Mouse (Mus musculus) MEL (cell line): Measurements from ENCODE around the gene Rims1. TPM values are rescaled to one million over a fixed set of nuclear protein-coding genes. Genes with fewer than 3 reads are reported as not detected.

ENCODE experiments used
- DNase-seq: peaks from one replicate; pipeline ENCODE4 v3.0.0; 2011; ENCODE audit warnings: low read depth, low spot score
- H3K27ac ChIP-seq: 2 replicates; pipeline ENCODE4 v1.5.1; 2012; ENCODE audit warnings: low read depth, mild to moderate bottlenecking, control low read depth, low read length, moderate library complexity; ENCODE audit not compliant: control insufficient read depth
- H3K27me3 ChIP-seq, 2 experiments: fragments of 150-350 bp in 1 of 2; sonication (generic) in 1 of 2; 2 replicates each; pipeline ENCODE4 v1.6.1; 2012; ENCODE audit warnings: low read length in 2 of 2, mild to moderate bottlenecking in 2 of 2, improper control_type of control experiment in 1 of 2, moderate library complexity in 1 of 2; ENCODE audit not compliant: insufficient read depth in 2 of 2, control insufficient read depth in 1 of 2
- H3K36me3 ChIP-seq, 2 experiments: 2 replicates each; pipeline ENCODE4 v1.6.1; 2012 to 2014; ENCODE audit warnings: low read length in 2 of 2, improper control_type of control experiment in 1 of 2, inconsistent platforms in 1 of 2, mild to moderate bottlenecking in 1 of 2; ENCODE audit not compliant: insufficient read depth in 2 of 2, control insufficient read depth in 1 of 2
- H3K4me1 ChIP-seq, 2 experiments: fragments of 150-350 bp in 1 of 2; sonication (generic) in 1 of 2; 2 replicates each; pipeline ENCODE4 v1.6.1; 2012; ENCODE audit warnings: low read length in 2 of 2, improper control_type of control experiment in 1 of 2, mild to moderate bottlenecking in 1 of 2; ENCODE audit not compliant: insufficient read depth in 2 of 2, control insufficient read depth in 1 of 2
- H3K4me3 ChIP-seq, 2 experiments: fragments of 150-350 bp in 1 of 2; sonication (generic) in 1 of 2; 2 replicates each; pipeline ENCODE4 v1.5.1; 2012; ENCODE audit warnings: low read depth in 2 of 2, low read length in 2 of 2, mild to moderate bottlenecking in 2 of 2, moderate library complexity in 2 of 2, control low read depth in 1 of 2, improper control_type of control experiment in 1 of 2; ENCODE audit not compliant: control insufficient read depth in 1 of 2, insufficient read depth in 1 of 2
- H3K79me2 ChIP-seq: 2 replicates; pipeline ENCODE4 v1.6.1; 2012; ENCODE audit warnings: mild to moderate bottlenecking, low read length, moderate library complexity; ENCODE audit not compliant: control insufficient read depth, poor library complexity, insufficient read depth
- H3K9ac ChIP-seq: 2 replicates; pipeline ENCODE4 v1.6.1; 2012; ENCODE audit warnings: low read depth, mild to moderate bottlenecking, control low read depth, low read length, moderate library complexity; ENCODE audit not compliant: control insufficient read depth, poor library complexity, severe bottlenecking
- H3K9me3 ChIP-seq: fragments of 150-350 bp; sonication (generic); replicated peaks from 2 replicates; pipeline ENCODE4 v1.6.1; 2012; ENCODE audit warnings: mild to moderate bottlenecking, low read length, improper control_type of control experiment, moderate library complexity; ENCODE audit not compliant: insufficient read depth
- BHLHE40 ChIP-seq: IDR thresholded peaks from 2 replicates; pipeline ENCODE4 v1.6.1; 2012; ENCODE audit warnings: low read depth, mild to moderate bottlenecking, inconsistent platforms, low read length, improper control_type of control experiment, borderline replicate concordance
- CHD1 ChIP-seq: IDR thresholded peaks from 2 replicates; pipeline ENCODE4 v1.6.1; 2012; ENCODE audit warnings: low read depth, mild to moderate bottlenecking, inconsistent platforms, low read length, improper control_type of control experiment
- CHD2 ChIP-seq: IDR thresholded peaks from 2 replicates; pipeline ENCODE4 v1.6.1; 2011; ENCODE audit warnings: low read length, improper control_type of control experiment
- ELF1 ChIP-seq: IDR thresholded peaks from 2 replicates; pipeline ENCODE4 v1.6.1; 2014; ENCODE audit warnings: low read depth, mild to moderate bottlenecking, inconsistent platforms, low read length, improper control_type of control experiment, moderate library complexity
- EP300 ChIP-seq, 2 experiments: IDR thresholded peaks; 2 replicates each; pipeline ENCODE4 v1.6.1; 2011; ENCODE audit warnings: improper control_type of control experiment in 2 of 2, low read length in 2 of 2, low read depth in 1 of 2, mild to moderate bottlenecking in 1 of 2
- ETS1 ChIP-seq: IDR thresholded peaks from 2 replicates; pipeline ENCODE4 v1.6.1; 2012; ENCODE audit warnings: low read depth, mild to moderate bottlenecking, inconsistent platforms, low read length, improper control_type of control experiment, moderate library complexity
- GABPA ChIP-seq: IDR thresholded peaks from 2 replicates; pipeline ENCODE4 v1.6.1; 2012; ENCODE audit warnings: low read depth, mild to moderate bottlenecking, inconsistent platforms, low read length, improper control_type of control experiment, moderate library complexity
- KAT2A ChIP-seq: conservative IDR thresholded peaks from 2 replicates; pipeline ENCODE4 v1.6.1; 2012; ENCODE audit warnings: low read depth, low read length, improper control_type of control experiment, inconsistent platforms
- MAFK ChIP-seq: IDR thresholded peaks from 2 replicates; pipeline ENCODE4 v1.6.1; 2011; ENCODE audit warnings: low read depth, mild to moderate bottlenecking, low read length, improper control_type of control experiment, borderline replicate concordance
- MAX ChIP-seq: IDR thresholded peaks from 2 replicates; pipeline ENCODE4 v1.6.1; 2011; ENCODE audit warnings: low read length, improper control_type of control experiment
- MAZ ChIP-seq: IDR thresholded peaks from 2 replicates; pipeline ENCODE4 v1.6.1; 2012; ENCODE audit warnings: low read depth, mild to moderate bottlenecking, inconsistent platforms, low read length, improper control_type of control experiment
- MEF2A ChIP-seq: IDR thresholded peaks from 2 replicates; pipeline ENCODE4 v1.6.1; 2014; ENCODE audit warnings: low read depth, mild to moderate bottlenecking, inconsistent platforms, low read length, improper control_type of control experiment; ENCODE audit not compliant: poor library complexity, insufficient replicate concordance, severe bottlenecking; ENCODE audit errors: extremely low read depth
- MXI1 ChIP-seq: IDR thresholded peaks from 2 replicates; pipeline ENCODE4 v1.6.1; 2011; ENCODE audit warnings: mild to moderate bottlenecking, low read depth, low read length, improper control_type of control experiment
- MYB ChIP-seq: IDR thresholded peaks from 2 replicates; pipeline ENCODE4 v1.6.1; 2011; ENCODE audit warnings: mild to moderate bottlenecking, low read depth, low read length, improper control_type of control experiment
- MYC ChIP-seq: IDR thresholded peaks from 2 replicates; pipeline ENCODE4 v1.6.1; 2011; ENCODE audit warnings: low read depth, mild to moderate bottlenecking, low read length, improper control_type of control experiment, moderate library complexity
- NRF1 ChIP-seq: IDR thresholded peaks from 2 replicates; pipeline ENCODE4 v1.6.1; 2014; ENCODE audit warnings: low read depth, mild to moderate bottlenecking, inconsistent platforms, low read length, improper control_type of control experiment, moderate library complexity; ENCODE audit not compliant: poor library complexity, insufficient read depth, severe bottlenecking
- POLR2A ChIP-seq, 2 experiments: IDR thresholded peaks; 2 replicates each; pipeline ENCODE4 v1.6.1; 2011 to 2012; ENCODE audit warnings: low read length in 2 of 2, mild to moderate bottlenecking in 2 of 2, control low read depth in 1 of 2, improper control_type of control experiment in 1 of 2, low read depth in 1 of 2, moderate library complexity in 1 of 2; ENCODE audit not compliant: control insufficient read depth in 1 of 2, insufficient read depth in 1 of 2, poor library complexity in 1 of 2
- POLR2AphosphoS5 ChIP-seq: IDR thresholded peaks from 2 replicates; pipeline ENCODE4 v1.6.1; 2012; ENCODE audit warnings: low read depth, borderline replicate concordance, mild to moderate bottlenecking, inconsistent platforms, low read length, moderate library complexity, mixed read lengths
- SIN3A ChIP-seq: IDR thresholded peaks from 2 replicates; pipeline ENCODE4 v1.6.1; 2012; ENCODE audit warnings: low read length, improper control_type of control experiment, inconsistent platforms
- SMC3 ChIP-seq: IDR thresholded peaks from 2 replicates; pipeline ENCODE4 v1.6.1; 2011; ENCODE audit warnings: low read depth, low read length, improper control_type of control experiment
- TAL1 ChIP-seq: IDR thresholded peaks from 2 replicates; pipeline ENCODE4 v1.6.1; 2012; ENCODE audit warnings: mild to moderate bottlenecking, inconsistent platforms, low read length, moderate library complexity, mixed read lengths
- UBTF ChIP-seq: IDR thresholded peaks from 2 replicates; pipeline ENCODE4 v1.6.1; 2012; ENCODE audit warnings: low read depth, mild to moderate bottlenecking, inconsistent platforms, low read length, improper control_type of control experiment, moderate library complexity, borderline replicate concordance; ENCODE audit not compliant: insufficient read depth
- USF1 ChIP-seq: IDR thresholded peaks from 2 replicates; pipeline ENCODE4 v1.6.1; 2014; ENCODE audit warnings: low read depth, mild to moderate bottlenecking, inconsistent platforms, low read length, improper control_type of control experiment, moderate library complexity
- USF2 ChIP-seq, 2 experiments: IDR thresholded peaks; 2 replicates each; pipeline ENCODE4 v1.6.1; 2011 to 2012; ENCODE audit warnings: improper control_type of control experiment in 2 of 2, low read length in 2 of 2, borderline replicate concordance in 1 of 2, inconsistent platforms in 1 of 2, low read depth in 1 of 2, mild to moderate bottlenecking in 1 of 2; ENCODE audit not compliant: insufficient read depth in 1 of 2
- polyA plus RNA-seq, 2 experiments: library from polyadenylated mRNA; stranded (reverse) in 1 of 2; unstranded in 1 of 2; fragments of >175 nt in 1 of 2; fragments of >200 nt in 1 of 2; gene quantifications; 2 replicates each; pipeline versions ENCODE4 v1.2.1 to v1.2.4; 2012; ENCODE audit warnings: low replicate concordance in 2 of 2, low read depth in 1 of 2; ENCODE audit not compliant: insufficient read length in 2 of 2, insufficient read depth in 1 of 2, missing spikeins in 1 of 2
- total RNA-seq: library from RNA; depleted of rRNA; stranded (reverse); fragments of 300-350 nt; gene quantifications from 2 replicates; pipeline ENCODE4 v1.2.3, GENCODE M21; 2012

The Rims1 gene
- total and polyA plus RNA-seq, 3 experiments = 0.31 TPM; not detected in 2

DNA sequence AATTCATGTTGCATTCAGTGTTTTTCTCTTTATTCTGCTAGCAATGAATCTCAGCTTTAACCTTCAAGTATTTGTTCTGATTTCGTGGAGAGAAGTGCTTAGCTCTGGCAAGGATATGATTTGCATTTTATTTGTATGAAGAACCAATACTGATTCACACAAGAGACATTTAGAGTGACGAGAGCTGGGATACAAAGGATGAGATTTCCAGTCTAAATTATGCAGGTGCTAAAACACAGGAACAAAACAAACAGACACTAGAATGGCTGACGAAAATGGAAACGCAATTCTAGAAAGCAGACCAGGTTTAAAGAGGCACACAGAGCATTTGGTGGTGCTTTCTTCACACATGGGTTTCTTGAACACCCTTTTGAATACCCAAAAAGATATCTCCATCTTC, 190.2 kb downstream of the Rims1 start:
- Histone ChIP-seq H3K4me3 (no peak overlapping the region), H3K27me3 (no peaks in the 10 kb centered on the region), H3K27ac (no peak overlapping the region), H3K9me3 (no peaks in the 10 kb centered on the region), H3K4me1 (no peaks in the 10 kb centered on the region), H3K9ac (no peak overlapping the region), H3K79me2 (no peaks in the 10 kb centered on the region), H3K36me3 (no peaks in the 10 kb centered on the region)
- no peak for DNase-seq
- TF ChIP-seq MXI1 (no peak), MEF2A (no peak), NRF1 (no peak), EP300 (IDR thresholded peaks at IDR 0.05; ENCODE audit: low read depth in 1 of 2, low read length in 2 of 2) (no peak), CHD1 (no peak), USF1 (no peak), MAX (no peak), POLR2A (IDR thresholded peaks at IDR 0.05; ENCODE audit: control insufficient read depth in 1 of 2, insufficient read depth in 1 of 2, low read depth in 1 of 2, low read length in 2 of 2, poor library complexity in 1 of 2) (no peak), MYC (no peak), MAZ (no peak), SMC3 (no peak), KAT2A (no peak), BHLHE40 (no peak)

DNA sequence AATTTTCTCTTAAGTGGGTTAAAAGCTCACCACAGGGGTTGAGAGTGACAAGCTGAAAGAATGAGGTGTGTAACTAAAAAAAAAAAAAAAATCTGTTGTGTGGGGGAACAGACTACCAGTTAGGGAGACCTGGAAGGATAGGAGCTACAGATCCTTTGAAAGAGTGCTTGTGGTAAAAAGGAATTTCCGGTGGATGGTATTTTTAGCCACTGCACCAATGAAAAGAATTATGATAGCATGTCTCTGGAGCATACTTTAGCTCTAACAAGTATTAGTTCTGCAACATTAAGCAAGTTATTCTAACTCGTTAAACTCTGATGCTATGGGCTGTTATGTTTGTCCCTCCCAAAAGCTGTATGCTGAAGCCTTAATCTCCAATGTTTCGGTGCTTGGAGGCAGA, 192.2 kb downstream of the Rims1 start:
- Histone ChIP-seq H3K79me2 (no peaks in the 10 kb centered on the region), H3K9me3 (no peaks in the 10 kb centered on the region), H3K4me1 (no peaks in the 10 kb centered on the region), H3K36me3 (no peaks in the 10 kb centered on the region), H3K4me3 (no peak overlapping the region), H3K27me3 (no peaks in the 10 kb centered on the region), H3K27ac (no peak overlapping the region), H3K9ac (no peak overlapping the region)
- DNase-seq = no peak
- TF ChIP-seq USF1 = no peak
- TF ChIP-seq MYB = no peak
- no peak for TF ChIP-seq GABPA
- TF ChIP-seq BHLHE40 = no peak
- TF ChIP-seq MYC = no peak
- no peak for TF ChIP-seq SIN3A
- no peak for TF ChIP-seq CHD2
- no peak for TF ChIP-seq POLR2AphosphoS5
- TF ChIP-seq SMC3 = no peak
- no peak for TF ChIP-seq TAL1
- no peak for TF ChIP-seq UBTF
- TF ChIP-seq USF2 (IDR thresholded peaks at IDR 0.05; ENCODE audit: borderline replicate concordance in 1 of 2, insufficient read depth in 1 of 2, low read depth in 1 of 2, low read length in 2 of 2) = no peak
- TF ChIP-seq ETS1 = no peak
- no peak for TF ChIP-seq CHD1
- TF ChIP-seq ELF1 = no peak
- TF ChIP-seq MAFK = no peak
